Mouse (Mus musculus): ENCODE measurements at regions not wholly inside any gene's neighbourhood (a gene's known extent, or its start where the extent isn't known, plus 50 kb on each side); places are given as distances from the start of the nearest gene placed in this dataset.
A peak's percentile ranks its signal among the peaks of the same experiment; 100 is the strongest.

DNA sequence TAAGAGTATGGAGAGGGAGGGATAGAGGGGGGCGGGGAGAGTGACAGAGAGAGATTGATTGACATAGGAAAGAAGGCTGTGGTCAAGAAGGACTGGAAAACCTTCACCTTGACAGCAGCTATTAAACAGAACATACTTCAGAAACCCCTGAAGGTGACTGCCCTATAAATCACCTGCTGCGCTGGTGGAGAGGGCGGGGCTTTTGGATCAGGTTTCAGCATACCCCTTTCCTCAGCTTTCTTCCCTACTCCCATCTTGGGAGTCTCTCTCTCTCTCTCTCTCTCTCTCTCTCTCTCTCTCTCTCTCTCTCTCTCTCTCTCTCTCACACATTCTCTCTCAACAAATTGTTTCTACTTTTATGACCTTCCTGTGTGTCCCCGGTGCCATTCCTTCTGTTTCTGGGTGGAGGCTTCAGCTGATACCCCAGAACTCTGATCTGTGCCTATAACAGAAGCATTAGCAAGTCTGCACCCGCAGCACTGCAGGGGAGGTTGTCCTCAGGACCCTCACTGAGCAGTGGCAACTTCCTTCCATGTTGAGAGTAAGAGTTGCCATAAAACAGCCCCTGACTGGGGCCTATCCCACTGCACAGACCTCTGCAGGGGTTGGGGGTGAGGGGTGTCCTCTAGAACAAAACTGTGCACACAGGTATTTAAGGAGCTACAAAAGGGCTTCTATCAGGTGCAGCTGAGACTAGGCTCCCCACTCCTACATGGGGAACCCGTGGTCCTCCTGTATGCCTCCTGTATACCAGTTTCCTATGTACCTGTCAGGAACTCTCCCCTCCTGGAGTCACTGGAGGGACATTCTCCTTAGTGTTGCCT lies 216.7 kb upstream of the 4930535I16Rik start:
- peak; percentile 24; the same call in 1 of the 2 replicates for ATAC-seq
- no peak overlapping the region for H3K4me2 ChIP-seq (ENCODE audit: low read length)
- no peaks in the 10 kb centered on the region for H3K9me3 ChIP-seq (ENCODE audit: control insufficient read depth, low read length)
- no peaks in the 10 kb centered on the region for H3K36me3 ChIP-seq (ENCODE audit: control insufficient read depth, insufficient read depth, low read length)
- WGBS: 26% methylated on average over 6 of the region's 6 CpGs
- H3K9ac ChIP-seq (ENCODE audit: low read depth, low read length): no peak overlapping the region
- H3K27ac ChIP-seq (ENCODE audit: low read depth, low read length): no peak overlapping the region
- H3K27me3 ChIP-seq (replicated peaks; ENCODE audit: control insufficient read depth, insufficient read depth, low read length): peaks cover 1% of the 10 kb centered on the region; the same call in 1 of the 2 replicates
- no peak overlapping the region for H3K4me3 ChIP-seq (ENCODE audit: low read length)
- no peaks in the 10 kb centered on the region; the same call in 1 of the 2 replicates for H3K4me1 ChIP-seq (ENCODE audit: control insufficient read depth, insufficient read depth, low read depth, low read length)

DNA sequence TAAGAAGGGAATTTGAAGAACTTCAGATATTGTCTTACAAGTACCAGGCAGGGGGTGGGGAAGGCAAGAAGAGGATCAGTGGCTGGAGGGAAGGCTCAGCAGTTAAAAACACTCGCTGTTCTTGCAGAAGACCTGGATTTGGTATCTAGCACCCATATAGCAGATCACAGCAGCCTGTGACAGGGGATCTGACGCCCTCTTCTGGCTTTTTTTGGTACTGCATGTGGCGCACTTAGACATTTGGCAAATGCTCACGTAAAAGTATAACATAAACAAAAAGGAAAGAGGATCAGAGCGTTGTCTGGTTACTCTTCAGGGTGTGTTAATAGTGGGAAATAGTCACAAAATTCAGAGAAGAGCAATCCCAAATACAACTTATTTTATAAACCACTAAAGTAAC lies 213.1 kb upstream of the 4930535I16Rik start:
- H3K36me3 ChIP-seq (ENCODE audit: control insufficient read depth, insufficient read depth, low read length): no peaks in the 10 kb centered on the region
- no peaks in the 10 kb centered on the region for H3K9me3 ChIP-seq (ENCODE audit: control insufficient read depth, low read length)
- no peaks in the 10 kb centered on the region; the same call in 1 of the 2 replicates for H3K27me3 ChIP-seq (replicated peaks; ENCODE audit: control insufficient read depth, insufficient read depth, low read length)
- no peak overlapping the region for H3K4me2 ChIP-seq (ENCODE audit: low read length)
- no peaks in the 10 kb centered on the region; the same call in 1 of the 2 replicates for H3K4me1 ChIP-seq (ENCODE audit: control insufficient read depth, insufficient read depth, low read depth, low read length)
- H3K27ac ChIP-seq (ENCODE audit: low read depth, low read length): no peak overlapping the region
- no peak overlapping the region for H3K9ac ChIP-seq (ENCODE audit: low read depth, low read length)
- WGBS: 83% methylated on average over 5 of the region's 5 CpGs
- H3K4me3 ChIP-seq (ENCODE audit: low read length): no peak overlapping the region
- no peak for ATAC-seq

DNA sequence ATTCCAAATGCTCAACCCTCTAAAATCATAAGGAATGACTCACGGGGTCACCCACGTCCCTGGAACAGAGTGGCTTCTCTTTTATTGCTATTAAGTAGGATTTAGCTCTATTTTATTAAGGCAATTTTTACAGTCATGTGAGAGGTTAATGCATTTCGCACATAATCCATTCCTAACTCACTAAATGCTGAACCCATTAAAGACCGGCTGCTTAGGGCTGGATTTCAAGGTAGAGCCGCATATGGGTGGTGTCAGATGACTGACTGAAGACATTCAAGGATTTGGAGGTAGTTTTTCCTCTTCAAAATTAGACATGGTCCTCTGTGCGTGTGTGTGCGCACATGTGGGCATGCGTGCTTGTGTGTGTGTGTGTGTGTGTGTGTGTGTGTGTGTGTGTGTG lies 208.4 kb upstream of the 4930535I16Rik start:
- no peak overlapping the region for H3K27ac ChIP-seq (ENCODE audit: low read depth, low read length)
- H3K36me3 ChIP-seq (ENCODE audit: control insufficient read depth, insufficient read depth, low read length): no peaks in the 10 kb centered on the region
- H3K27me3 ChIP-seq (replicated peaks; ENCODE audit: control insufficient read depth, insufficient read depth, low read length): no peaks in the 10 kb centered on the region
- no peak overlapping the region for H3K4me2 ChIP-seq (ENCODE audit: low read length)
- WGBS: 85% methylated on average over 8 of the region's 8 CpGs
- no peaks in the 10 kb centered on the region for H3K4me1 ChIP-seq (ENCODE audit: control insufficient read depth, insufficient read depth, low read depth, low read length)
- ATAC-seq: no peak
- no peak overlapping the region for H3K4me3 ChIP-seq (ENCODE audit: low read length)
- H3K9ac ChIP-seq (ENCODE audit: low read depth, low read length): no peak overlapping the region
- no peaks in the 10 kb centered on the region for H3K9me3 ChIP-seq (ENCODE audit: control insufficient read depth, low read length)

DNA sequence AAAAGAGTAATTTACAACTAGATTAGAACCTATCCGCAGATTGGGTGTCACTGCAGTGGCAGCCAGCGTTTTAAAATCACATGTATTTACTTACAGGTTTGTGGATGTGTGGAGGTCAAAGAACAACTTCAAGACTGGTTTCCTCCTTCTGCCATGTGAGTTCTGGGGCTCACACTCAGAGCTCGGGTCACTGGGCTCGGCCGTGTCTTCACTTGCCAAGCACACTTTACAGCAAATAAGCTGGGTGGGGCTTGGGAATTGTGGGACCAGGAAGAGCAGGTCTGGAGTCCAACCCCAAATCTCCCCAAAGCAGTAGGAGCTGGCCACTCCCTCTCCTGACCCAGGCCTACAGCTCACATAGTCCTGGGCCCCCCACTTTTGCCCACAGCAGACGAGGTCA lies 202.5 kb upstream of the 4930535I16Rik start:
- WGBS: 77% methylated on average over 6 of the region's 6 CpGs
- Histone ChIP-seq H3K9ac (ENCODE audit: low read depth, low read length) (no peak overlapping the region), H3K4me2 (ENCODE audit: low read length) (no peak overlapping the region), H3K36me3 (ENCODE audit: control insufficient read depth, insufficient read depth, low read length) (no peaks in the 10 kb centered on the region), H3K4me3 (ENCODE audit: low read length) (no peak overlapping the region), H3K4me1 (ENCODE audit: control insufficient read depth, insufficient read depth, low read depth, low read length) (no peaks in the 10 kb centered on the region), H3K9me3 (ENCODE audit: control insufficient read depth, low read length) (no peaks in the 10 kb centered on the region), H3K27ac (ENCODE audit: low read depth, low read length) (no peak overlapping the region), H3K27me3 (replicated peaks; ENCODE audit: control insufficient read depth, insufficient read depth, low read length) (no peaks in the 10 kb centered on the region)
- ATAC-seq: no peak

DNA sequence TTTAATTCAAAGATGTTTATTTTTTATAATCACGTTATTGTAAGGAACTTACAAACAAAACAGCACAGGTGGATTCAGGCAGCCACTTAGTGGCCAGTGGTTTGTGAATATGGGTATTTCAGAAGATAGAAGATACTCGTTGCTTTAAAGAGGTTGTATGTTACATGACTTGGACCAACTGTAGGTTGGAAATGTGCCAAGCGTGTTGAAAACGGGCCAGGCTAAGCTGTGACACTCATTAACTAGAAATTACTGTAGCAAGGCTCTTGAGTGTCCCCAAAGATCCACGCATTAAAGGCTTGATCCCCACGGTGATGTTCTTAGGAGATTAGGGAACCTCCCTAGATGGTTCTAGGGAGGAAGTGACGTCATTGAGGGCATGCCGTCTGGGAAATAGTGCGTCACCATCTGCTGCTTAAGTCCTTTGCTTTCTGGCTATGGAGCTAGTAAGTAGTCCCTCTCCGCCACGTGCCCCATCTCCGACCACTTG lies 196.1 kb upstream of the 4930535I16Rik start:
- WGBS: 71% methylated on average over 12 of the region's 12 CpGs
- H3K4me2 ChIP-seq (ENCODE audit: low read length): no peak overlapping the region
- H3K27ac ChIP-seq (ENCODE audit: low read depth, low read length): no peak overlapping the region
- no peak for ATAC-seq
- H3K4me3 ChIP-seq (ENCODE audit: low read length): no peak overlapping the region
- no peaks in the 10 kb centered on the region for H3K9me3 ChIP-seq (ENCODE audit: control insufficient read depth, low read length)
- no peaks in the 10 kb centered on the region for H3K27me3 ChIP-seq (replicated peaks; ENCODE audit: control insufficient read depth, insufficient read depth, low read length)
- no peaks in the 10 kb centered on the region for H3K4me1 ChIP-seq (ENCODE audit: control insufficient read depth, insufficient read depth, low read depth, low read length)
- H3K36me3 ChIP-seq (ENCODE audit: control insufficient read depth, insufficient read depth, low read length): no peaks in the 10 kb centered on the region
- no peak overlapping the region for H3K9ac ChIP-seq (ENCODE audit: low read depth, low read length)

DNA sequence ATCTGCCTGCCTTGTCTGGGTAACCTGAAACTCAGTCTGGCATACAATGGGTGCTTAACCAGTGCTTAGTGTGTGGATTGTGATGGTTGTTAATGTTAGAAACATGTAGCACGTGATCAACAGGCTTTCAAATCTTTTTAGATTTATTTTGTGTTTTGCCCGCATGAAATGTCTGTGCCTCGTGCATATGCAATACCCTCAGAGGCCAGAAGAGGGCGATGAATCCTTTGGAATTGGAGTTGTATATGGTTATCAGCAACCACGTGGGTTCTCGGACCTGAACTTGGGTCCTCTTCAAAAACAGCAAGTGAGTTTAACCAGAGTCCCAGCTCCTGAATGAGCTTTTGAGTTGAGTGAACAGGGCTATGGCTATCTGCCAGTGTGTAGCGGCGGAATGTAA lies 192.9 kb upstream of the 4930535I16Rik start:
- 67% methylated on average over 8 of the region's 8 CpGs for WGBS
- no peak for ATAC-seq
- no peak overlapping the region for H3K27ac ChIP-seq (ENCODE audit: low read depth, low read length)
- no peak overlapping the region for H3K9ac ChIP-seq (ENCODE audit: low read depth, low read length)
- no peaks in the 10 kb centered on the region for H3K9me3 ChIP-seq (ENCODE audit: control insufficient read depth, low read length)
- H3K27me3 ChIP-seq (replicated peaks; ENCODE audit: control insufficient read depth, insufficient read depth, low read length): no peaks in the 10 kb centered on the region
- no peak overlapping the region for H3K4me3 ChIP-seq (ENCODE audit: low read length)
- H3K4me1 ChIP-seq (ENCODE audit: control insufficient read depth, insufficient read depth, low read depth, low read length): no peaks in the 10 kb centered on the region
- H3K36me3 ChIP-seq (ENCODE audit: control insufficient read depth, insufficient read depth, low read length): no peaks in the 10 kb centered on the region
- H3K4me2 ChIP-seq (ENCODE audit: low read length): no peak overlapping the region

- 75% methylated on average over 3 of the region's 3 CpGs for WGBS
- no peak for ATAC-seq
Measured at GRCm38 (mm10) chr4:124109371-124109770, 191.5 kb upstream of the 4930535I16Rik start.

DNA sequence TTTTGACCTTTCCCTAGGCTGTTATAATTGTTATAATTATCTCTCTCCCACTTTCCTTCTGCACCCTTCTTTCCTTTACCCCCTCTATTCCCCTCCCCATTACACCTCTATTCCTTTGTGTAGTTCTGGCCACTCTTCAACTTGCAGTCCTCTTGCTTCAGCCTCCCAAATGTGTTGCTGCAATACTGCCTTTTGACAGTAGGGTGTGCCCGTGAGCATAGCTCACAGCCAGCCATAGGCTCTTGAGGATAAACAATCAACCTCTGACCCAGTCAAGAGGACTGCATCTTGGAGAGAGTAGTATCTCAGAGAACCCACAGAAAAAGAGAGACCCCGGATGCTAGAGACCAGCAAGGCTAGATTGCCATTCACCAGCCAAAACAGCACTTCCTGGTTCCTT lies 184.9 kb upstream of the 4930535I16Rik start:
- Histone ChIP-seq H3K9ac (ENCODE audit: low read depth, low read length) (no peak overlapping the region), H3K4me2 (ENCODE audit: low read length) (no peak overlapping the region), H3K27ac (ENCODE audit: low read depth, low read length) (no peak overlapping the region), H3K4me3 (ENCODE audit: low read length) (no peak overlapping the region), H3K36me3 (ENCODE audit: control insufficient read depth, insufficient read depth, low read length) (no peaks in the 10 kb centered on the region), H3K4me1 (ENCODE audit: control insufficient read depth, insufficient read depth, low read depth, low read length) (no peaks in the 10 kb centered on the region), H3K9me3 (ENCODE audit: control insufficient read depth, low read length) (no peaks in the 10 kb centered on the region; the same call in 1 of the 2 replicates), H3K27me3 (replicated peaks; ENCODE audit: control insufficient read depth, insufficient read depth, low read length) (no peaks in the 10 kb centered on the region)
- 50% methylated on average over 2 of the region's 2 CpGs for WGBS
- no peak for ATAC-seq

More at GRCm38 (mm10) chr4:124109371-124109770, 191.5 kb upstream of the 4930535I16Rik start:
- Histone ChIP-seq H3K27me3 (replicated peaks; ENCODE audit: control insufficient read depth, insufficient read depth, low read length) (no peaks in the 10 kb centered on the region), H3K36me3 (ENCODE audit: control insufficient read depth, insufficient read depth, low read length) (no peaks in the 10 kb centered on the region), H3K4me2 (ENCODE audit: low read length) (no peak overlapping the region), H3K9ac (ENCODE audit: low read depth, low read length) (no peak overlapping the region), H3K4me1 (ENCODE audit: control insufficient read depth, insufficient read depth, low read depth, low read length) (no peaks in the 10 kb centered on the region), H3K27ac (ENCODE audit: low read depth, low read length) (no peak overlapping the region), H3K4me3 (ENCODE audit: low read length) (no peak overlapping the region), H3K9me3 (ENCODE audit: control insufficient read depth, low read length) (no peaks in the 10 kb centered on the region; the same call in 1 of the 2 replicates)

DNA sequence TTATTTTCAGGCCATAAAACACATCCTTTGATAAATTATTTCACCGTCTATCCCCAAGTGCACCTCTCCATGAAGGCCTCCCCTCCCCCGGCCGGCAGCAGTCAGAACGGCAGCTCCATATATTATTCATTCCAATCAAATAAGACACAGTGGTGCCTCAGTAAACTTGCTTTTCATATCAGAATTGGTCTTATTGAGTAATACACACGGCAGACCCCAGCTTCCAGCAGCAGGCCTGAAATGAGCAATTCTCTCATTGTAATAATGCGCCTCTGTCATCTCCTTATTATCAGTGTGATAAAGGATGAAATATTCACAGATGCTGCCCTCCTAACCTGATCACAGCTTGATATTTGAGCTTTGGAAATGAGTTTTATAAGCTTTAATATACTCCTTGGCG lies 169.0 kb upstream of the 4930535I16Rik start:
- no peaks in the 10 kb centered on the region for H3K27me3 ChIP-seq (replicated peaks; ENCODE audit: control insufficient read depth, insufficient read depth, low read length)
- no peaks in the 10 kb centered on the region for H3K36me3 ChIP-seq (ENCODE audit: control insufficient read depth, insufficient read depth, low read length)
- no peak overlapping the region for H3K4me3 ChIP-seq (ENCODE audit: low read length)
- H3K4me1 ChIP-seq (ENCODE audit: control insufficient read depth, insufficient read depth, low read depth, low read length): no peaks in the 10 kb centered on the region
- no peak overlapping the region for H3K9ac ChIP-seq (ENCODE audit: low read depth, low read length)
- no peak for ATAC-seq
- H3K27ac ChIP-seq (ENCODE audit: low read depth, low read length): no peak overlapping the region
- no peaks in the 10 kb centered on the region for H3K9me3 ChIP-seq (ENCODE audit: control insufficient read depth, low read length)
- WGBS: 56% methylated on average over 7 of the region's 7 CpGs
- no peak overlapping the region for H3K4me2 ChIP-seq (ENCODE audit: low read length)

Data from hindbrain, embryonic 16.5 days (tissue).